Mouse (Mus musculus) left cerebral cortex, postnatal 10 days (tissue): ENCODE results near the gene Ddx39. TPM values are rescaled to one million over a fixed set of nuclear protein-coding genes. Genes with fewer than 3 reads are reported as not detected.

ENCODE experiments used
- DNase-seq, 2 experiments: peaks; one replicate each; pipeline ENCODE4 v3.0.0; 2021 to 2022; ENCODE audit warnings: low spot score in 2 of 2, mixed read lengths in 1 of 2; ENCODE audit errors: extremely low spot score in 1 of 2
- intact Hi-C: fragments of 180-260 bp; cut with DNase I; formaldehyde crosslinking; loops from one replicate; pipeline ENCODE4 v1.15.1; 2025
- total RNA-seq, 2 experiments: library from RNA; stranded (reverse); gene quantifications; 2 replicates each; pipeline ENCODE4 v1.2.3; 2021

Gene Ddx39
- total RNA-seq, 2 experiments from 2014 or later = 24.4 to 25.2 TPM

GRCm38 (mm10) chr8:83725521-83726102 is 10.6 kb downstream of the Ddx39 start:
- intact Hi-C loops = loop anchor here (5.0 to 10.0 kb wide), 2 partner anchors 172 to 229 kb away; partner anchors contain the start of genes Asf1b and Gm10644
- no peak for DNase-seq

DNA sequence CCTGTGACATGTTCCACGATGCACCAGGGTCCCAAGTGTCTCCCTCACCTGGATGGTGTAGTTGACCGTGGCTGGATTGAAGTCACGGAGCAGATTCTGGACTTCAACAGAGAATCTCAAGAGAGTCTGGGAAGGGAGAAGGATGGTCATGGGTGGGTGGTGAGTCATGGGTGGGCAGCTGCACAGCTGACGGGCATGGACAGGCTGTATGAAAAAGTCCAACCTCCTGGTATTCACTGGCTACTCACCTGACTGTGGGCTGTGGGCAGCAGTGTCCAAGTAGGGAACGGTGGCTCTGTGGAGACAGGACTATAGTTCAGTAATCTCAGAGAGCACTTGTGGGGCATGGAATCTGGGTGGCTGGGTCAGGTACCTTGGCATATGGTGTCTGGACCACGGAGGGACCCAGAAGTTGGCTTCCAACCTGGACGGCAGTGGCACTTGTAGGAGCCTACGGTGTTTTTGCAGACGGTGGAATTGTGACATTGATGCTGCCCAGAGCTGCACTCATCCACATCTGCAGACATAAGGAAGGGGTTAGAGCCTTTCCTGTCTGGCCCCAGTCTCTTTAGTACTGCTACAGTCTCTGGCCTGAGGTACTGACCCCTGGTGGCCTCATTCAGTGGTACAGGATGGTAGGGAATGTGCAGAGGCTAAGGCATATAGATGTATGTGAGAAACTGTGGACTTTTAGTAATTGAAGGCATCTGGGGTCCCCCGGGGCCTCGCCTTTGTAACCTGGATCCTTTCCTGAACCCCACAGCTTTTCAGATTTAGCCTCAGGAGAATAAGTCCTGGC is 14.2 kb downstream of the Ddx39 start:
- intact Hi-C loops = loop anchor here (5.0 to 10.0 kb wide), 2 partner anchors 168 to 226 kb away; partner anchors contain the start of genes Asf1b and Gm10644
- DNase-seq = peak in 1 of 2 experiments; percentile 56

- intact Hi-C loops = no loop called here
- no peak for DNase-seq
Observed at GRCm38 (mm10) chr8:83731906-83732305, 16.9 kb downstream of the Ddx39 start.

- intact Hi-C loops = no loop called here
Observed at GRCm38 (mm10) chr8:83732919-83733318, 17.9 kb downstream of the Ddx39 start.

DNA sequence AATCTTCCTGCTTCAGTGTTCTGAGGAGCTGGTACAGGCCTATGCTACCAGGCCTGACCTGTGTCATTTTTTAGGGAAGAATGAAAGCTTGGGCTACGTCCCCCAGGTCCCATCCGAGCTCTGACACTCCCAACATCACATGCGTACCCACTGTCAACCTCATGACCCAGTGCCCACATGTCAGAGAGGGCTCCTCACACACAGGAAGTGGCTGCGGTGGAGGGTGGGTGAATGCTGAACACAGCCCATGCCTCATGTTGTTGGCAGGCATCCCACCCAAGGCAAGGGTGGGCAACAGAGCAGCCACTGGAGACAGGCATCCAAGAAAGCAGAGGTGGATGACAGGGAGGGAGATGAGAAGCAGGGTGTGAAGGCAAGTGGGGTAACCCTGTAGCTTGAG is 21.7 kb downstream of the Ddx39 start:
- intact Hi-C loops = no loop called here
- no peak for DNase-seq

More at GRCm38 (mm10) chr8:83732919-83733318, 17.9 kb downstream of the Ddx39 start:
- no peak for DNase-seq

GRCm38 (mm10) chr8:83737346-83737745 is 22.4 kb downstream of the Ddx39 start:
- DNase-seq = no peak
- intact Hi-C loops = no loop called here

DNA sequence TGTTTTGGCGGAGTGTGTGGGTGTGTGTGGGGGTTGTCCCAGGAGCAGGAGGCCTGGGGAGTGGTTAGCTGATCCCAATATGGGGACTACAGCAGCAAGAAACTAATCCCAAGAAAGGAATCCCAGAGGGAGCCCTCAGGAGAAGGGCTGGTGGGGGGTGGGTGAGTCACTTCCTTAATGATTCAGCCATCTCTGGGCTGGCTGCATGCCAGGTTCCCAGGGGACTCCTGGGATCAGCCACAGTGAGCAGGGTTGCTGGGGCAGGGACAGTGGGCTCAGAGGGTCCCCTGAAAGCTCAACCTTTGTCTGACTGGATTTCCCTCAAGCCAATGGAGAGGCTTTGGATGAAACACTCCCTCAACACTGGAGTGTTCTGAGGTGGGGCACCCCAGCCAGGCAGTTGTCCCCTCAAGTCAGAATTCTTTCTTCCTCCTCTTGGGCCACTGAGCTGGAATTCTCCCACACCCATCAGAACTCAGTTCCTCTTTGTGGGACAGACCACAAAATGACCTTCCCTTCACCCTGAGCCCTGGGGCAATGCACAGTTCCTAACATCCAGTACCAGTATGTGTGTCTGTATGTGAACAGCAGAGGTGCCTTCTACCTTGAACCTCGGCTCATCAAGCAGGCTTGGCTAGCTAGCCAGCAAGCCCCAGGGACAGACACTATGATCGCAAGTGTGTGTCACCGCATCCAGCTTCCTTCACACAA is 23.0 kb downstream of the Ddx39 start:
- intact Hi-C loops = no loop called here
- peak in 1 of 2 experiments; percentile 86 for DNase-seq

- intact Hi-C loops = no loop called here
- DNase-seq = peak in 1 of 2 experiments; percentile 51
Observed at GRCm38 (mm10) chr8:83738949-83739710, 24.2 kb downstream of the Ddx39 start.

- DNase-seq = peak in 1 of 2 experiments; percentile 33
- intact Hi-C loops = no loop called here
Observed at GRCm38 (mm10) chr8:83739711-83740468, 24.9 kb downstream of the Ddx39 start.

DNA sequence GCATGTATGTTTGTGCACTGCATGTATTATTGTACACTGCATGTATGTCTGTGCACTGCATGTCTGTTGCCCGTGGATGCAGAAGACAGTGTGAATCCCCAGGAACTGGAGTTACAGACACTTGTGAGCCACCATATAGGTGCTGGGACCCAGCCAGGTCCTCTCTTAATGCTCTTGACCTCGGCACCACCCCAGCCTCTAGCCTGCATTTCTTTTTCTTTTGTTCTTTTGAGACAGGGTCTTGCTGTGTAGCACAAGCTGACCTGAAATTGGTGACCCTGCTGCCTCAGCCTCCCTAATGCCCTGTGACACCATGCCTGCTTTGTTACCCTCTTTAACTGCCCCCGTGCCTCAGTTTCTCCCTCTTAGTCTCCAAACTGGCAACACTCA is 25.6 kb downstream of the Ddx39 start:
- no peak for DNase-seq
- intact Hi-C loops = no loop called here

DNA sequence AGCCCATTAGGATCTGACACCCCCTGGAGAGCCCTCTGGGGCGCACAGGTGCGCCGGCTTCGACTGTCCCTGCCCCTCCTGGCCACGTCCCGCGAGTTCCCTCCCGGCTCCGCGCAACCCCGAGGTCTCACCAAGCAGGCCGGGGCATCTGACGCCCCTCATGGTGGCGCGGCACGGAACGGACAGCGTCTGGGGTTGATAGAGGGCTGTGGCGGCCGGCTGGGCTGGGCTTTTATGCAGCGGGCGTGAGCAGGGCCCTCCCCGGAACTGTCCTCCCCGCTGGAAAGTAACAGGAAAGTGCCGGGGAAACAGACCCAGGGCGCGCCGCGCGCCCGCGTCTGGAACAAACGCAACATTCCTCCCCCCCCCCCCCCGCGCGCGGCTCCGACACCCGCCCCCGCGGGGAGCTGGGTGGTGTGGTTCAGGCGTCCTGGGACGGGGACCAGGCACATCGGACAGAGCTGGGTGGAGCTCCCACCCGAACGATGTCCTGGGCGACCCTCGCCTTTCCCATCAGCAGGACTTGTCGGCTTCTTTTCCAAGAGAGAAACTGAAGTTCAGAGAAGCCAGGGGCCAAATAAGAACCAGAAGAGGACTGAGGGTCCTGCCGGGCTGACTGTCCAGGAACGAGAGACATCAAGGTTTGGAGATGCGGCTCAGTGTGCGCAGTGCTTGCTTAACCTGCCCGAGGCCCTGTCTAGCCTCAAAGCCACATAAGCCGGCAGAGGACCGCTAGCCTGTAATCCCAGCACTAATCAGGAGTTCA is 26.2 kb downstream of the Ddx39 start, which contains the start of gene Adgre5:
Gene Adgre5, minus strand, starts transcription at position 351 of the 766 bp plus-strand sequence.
- intact Hi-C loops = no loop called here
- DNase-seq = peak in 1 of 2 experiments; percentile 87

DNA sequence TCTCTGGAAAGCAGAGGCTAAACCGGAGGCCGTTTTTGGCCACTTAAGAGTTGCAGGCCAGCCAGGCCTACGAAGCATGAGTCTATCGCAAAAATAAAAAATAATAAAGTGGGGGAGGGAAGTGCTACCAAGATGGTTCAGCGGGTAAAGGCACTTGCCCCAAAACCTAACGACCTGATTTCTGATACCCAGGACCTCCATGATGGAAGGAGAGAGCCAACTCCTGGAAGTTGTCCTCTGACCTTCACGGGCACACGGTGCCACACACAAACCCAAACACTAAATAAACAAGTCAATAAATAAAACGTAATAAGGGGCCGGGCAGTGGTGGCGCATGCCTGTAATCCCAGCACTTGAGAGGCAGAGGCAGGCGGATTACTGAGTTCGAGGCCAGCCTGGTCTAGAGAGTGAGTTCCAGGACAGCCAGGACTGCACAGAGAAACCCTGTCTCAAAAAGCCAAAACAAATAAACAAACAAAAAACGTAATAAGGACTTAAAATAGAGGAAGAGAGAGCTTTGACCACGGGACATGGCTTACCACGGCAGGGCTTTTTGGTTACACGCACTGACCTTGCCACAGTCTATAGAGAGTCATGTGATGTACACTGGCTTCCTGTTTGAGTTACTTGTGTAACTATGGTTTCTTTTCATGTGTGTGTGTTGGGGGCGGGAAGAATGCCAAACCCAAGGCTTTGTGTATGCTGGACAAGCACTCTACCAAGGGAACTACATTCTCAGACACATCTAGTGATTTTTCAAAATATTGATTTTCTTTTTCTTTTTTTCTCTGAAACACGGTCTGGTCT is 27.1 kb downstream of the Ddx39 start:
- intact Hi-C loops = no loop called here
- peak in 1 of 2 experiments; percentile 37 for DNase-seq

- no peak for DNase-seq
- intact Hi-C loops = no loop called here
Observed at GRCm38 (mm10) chr8:83742968-83743367, 28.0 kb downstream of the Ddx39 start.

- intact Hi-C loops = no loop called here
- DNase-seq = no peak
Observed at GRCm38 (mm10) chr8:83744070-83744469, 29.1 kb downstream of the Ddx39 start.

- peak; percentile 27 to 91 for DNase-seq
- intact Hi-C loops = no loop called here
Observed at GRCm38 (mm10) chr8:83747661-83748346, 32.8 kb downstream of the Ddx39 start.

GRCm38 (mm10) chr8:83748708-83749107 is 33.7 kb downstream of the Ddx39 start:
- DNase-seq = peak in 1 of 2 experiments; percentile 53
- intact Hi-C loops = no loop called here
